Mouse (Mus musculus) splenic B cell, adult 2 months (primary cell): ENCODE measurements at regions not wholly inside any gene's neighbourhood (a gene's known extent, or its start where the extent isn't known, plus 50 kb on each side); places are given as distances from the start of the nearest gene placed in this dataset.

Source experiments
- DNase-seq: peaks from one replicate; pipeline ENCODE4 v3.0.0-alpha.2; 2011; ENCODE audit warnings: low read depth, low spot score
- H3K27me3 ChIP-seq: 2 replicates; pipeline ENCODE4 v1.6.1; 2012; ENCODE audit warnings: mild to moderate bottlenecking, low read length, moderate library complexity, mixed read lengths; ENCODE audit not compliant: control insufficient read depth, poor library complexity, insufficient read depth, severe bottlenecking
- H3K36me3 ChIP-seq: 2 replicates; pipeline ENCODE4 v1.6.1; 2012; ENCODE audit warnings: mild to moderate bottlenecking, low read length, moderate library complexity, mixed read lengths; ENCODE audit not compliant: control insufficient read depth, poor library complexity, insufficient read depth, severe bottlenecking

DNA sequence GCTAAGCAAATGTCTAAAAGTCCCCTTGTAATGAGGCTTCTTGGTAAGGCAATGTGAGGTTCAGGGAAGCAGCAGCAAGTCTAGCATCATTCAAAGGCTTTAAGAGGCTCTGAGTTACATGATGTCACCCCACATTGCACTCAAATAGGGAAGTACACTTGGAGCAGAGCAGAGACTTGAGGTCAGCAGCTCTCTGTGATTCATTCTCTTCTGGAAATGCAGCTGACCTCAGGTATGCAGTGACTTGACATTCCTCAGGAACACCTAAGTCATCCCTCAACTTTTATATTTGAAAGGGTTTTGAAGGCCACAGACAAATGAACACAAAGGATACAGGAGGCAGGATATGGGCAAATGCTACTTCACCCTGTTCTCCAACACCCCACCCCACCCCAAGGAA lies 69.4 kb upstream of the Plxna4 start:
- Histone ChIP-seq H3K27me3 (no peaks in the 10 kb centered on the region), H3K36me3 (no peaks in the 10 kb centered on the region)
- no peak for DNase-seq

DNA sequence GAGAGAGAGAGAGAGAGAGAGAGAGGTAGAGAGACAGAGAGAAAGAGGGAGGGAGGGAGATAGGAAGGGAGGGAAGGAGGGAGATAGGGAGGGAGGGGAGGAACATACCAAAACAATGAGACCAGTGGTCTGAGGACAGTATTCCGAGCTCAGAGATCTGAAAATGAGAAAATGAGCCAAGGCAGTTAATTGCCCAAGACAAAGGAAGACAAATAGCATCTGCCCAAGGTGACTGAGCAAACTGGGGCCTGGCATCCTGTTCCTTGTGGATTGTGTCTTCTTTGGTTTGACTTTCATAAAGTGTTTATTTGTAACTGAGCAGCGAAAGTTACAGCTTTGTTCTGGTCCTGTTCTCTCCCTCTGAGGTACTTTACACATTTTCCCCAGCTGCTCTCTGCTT lies 66.2 kb upstream of the Plxna4 start:
- Histone ChIP-seq H3K27me3 (no peaks in the 10 kb centered on the region), H3K36me3 (no peaks in the 10 kb centered on the region)
- no peak for DNase-seq

DNA sequence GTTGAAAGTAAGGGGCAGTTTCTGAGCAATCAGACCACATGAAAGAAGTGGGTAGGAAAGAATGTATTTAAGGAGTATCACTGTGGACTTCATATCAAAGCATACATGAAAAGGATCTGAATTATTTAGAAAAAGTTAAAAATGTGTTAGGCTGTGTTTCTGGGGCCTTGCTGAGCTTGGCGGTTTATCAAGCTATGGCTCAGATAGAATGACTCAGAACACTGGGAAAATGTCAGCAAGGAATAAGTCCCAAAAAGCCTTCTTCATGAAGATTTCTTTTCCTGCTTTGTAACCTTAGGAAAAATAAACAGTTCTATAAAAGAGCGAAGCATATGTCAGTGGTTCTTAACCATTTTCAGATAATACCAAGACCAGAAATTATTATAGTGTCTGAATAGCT lies 56.0 kb upstream of the Plxna4 start:
- H3K36me3 ChIP-seq, result no peaks in the 10 kb centered on the region
- H3K27me3 ChIP-seq, result no peaks in the 10 kb centered on the region
- DNase-seq, result no peak

DNA sequence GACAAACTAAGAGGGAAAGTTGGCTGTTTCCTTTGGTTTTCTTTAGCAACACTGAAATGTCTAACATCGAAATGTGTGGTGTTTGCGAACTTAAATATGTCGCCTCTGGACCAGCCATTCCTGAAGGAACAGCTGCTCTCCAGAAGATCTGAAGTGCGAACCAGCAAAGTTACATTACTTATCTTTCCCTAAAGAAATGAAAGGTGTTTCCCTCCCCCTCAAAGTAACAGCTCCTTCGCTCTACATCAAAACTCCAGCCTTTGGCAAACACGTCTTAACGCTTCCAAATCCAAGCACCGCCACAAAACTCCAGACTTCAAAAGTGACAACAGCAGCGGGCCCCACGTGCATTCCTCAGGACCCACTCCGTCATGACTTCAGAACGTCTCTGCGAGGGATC lies 50.9 kb upstream of the Plxna4 start:
- DNase-seq, result no peak
- Histone ChIP-seq H3K36me3 (no peaks in the 10 kb centered on the region), H3K27me3 (no peaks in the 10 kb centered on the region)
